Mouse (Mus musculus) embryonic facial prominence, embryonic 11.5 days (tissue): ENCODE data around the gene Lrrc25. TPM values are rescaled to one million over a fixed set of nuclear protein-coding genes. Genes with fewer than 3 reads are reported as not detected.

ENCODE experiments used
- polyA plus RNA-seq: library from polyadenylated mRNA; unstranded; fragments of >200 nt; fragmentation: Nextera tagmentation; extraction: Ambion mirVana; gene quantifications from 2 replicates; pipeline ENCODE4 v1.2.1, GENCODE M21; 2014

The Lrrc25 gene
- polyA plus RNA-seq, 1 experiment from 2014 or later = 0.98 TPM

Other genes with a start within 250 kb of the Lrrc25 start
- gene Comp, start 242.6 kb upstream of the Lrrc25 start, polyA plus RNA-seq = 0.17 TPM in 1 of 2 replicates, not detected in the other
- 10.2 and 11.8 TPM in 2 replicates for gene Crtc1, start 176.6 kb upstream of the Lrrc25 start, polyA plus RNA-seq
- 15.4 and 17.9 TPM in 2 replicates for gene Klhl26, start 139.2 kb upstream of the Lrrc25 start, polyA plus RNA-seq
- gene Tmem59l, start 128.8 kb upstream of the Lrrc25 start, polyA plus RNA-seq = 25.4 and 25.7 TPM in 2 replicates
- gene Crlf1, start 123.0 kb upstream of the Lrrc25 start, polyA plus RNA-seq = 63.8 and 64.7 TPM in 2 replicates
- 126 and 140 TPM in 2 replicates for gene Rex1bd, start 109.4 kb upstream of the Lrrc25 start, polyA plus RNA-seq
- gene Uba52, start 105.4 kb upstream of the Lrrc25 start, polyA plus RNA-seq = 783 and 884 TPM in 2 replicates
- 175 and 196 TPM in 2 replicates for gene Fkbp8, start 88.4 kb upstream of the Lrrc25 start, polyA plus RNA-seq
- 47.4 and 49.9 TPM in 2 replicates for gene Kxd1, start 88.2 kb upstream of the Lrrc25 start, polyA plus RNA-seq
- 15.3 and 16.1 TPM in 2 replicates for gene Ell, start 76.7 kb upstream of the Lrrc25 start, polyA plus RNA-seq
- gene Isyna1, start 21.8 kb upstream of the Lrrc25 start, polyA plus RNA-seq = 79.0 and 87.9 TPM in 2 replicates
- 108 and 123 TPM in 2 replicates for gene Ssbp4, start 7.3 kb upstream of the Lrrc25 start, polyA plus RNA-seq
- gene Gdf15, start 16.3 kb downstream of the Lrrc25 start, polyA plus RNA-seq = 0.20 TPM in 1 of 2 replicates, not detected in the other
- gene Pgpep1, start 44.2 kb downstream of the Lrrc25 start, polyA plus RNA-seq = 59.8 and 71.3 TPM in 2 replicates
- gene Lsm4, start 57.1 kb downstream of the Lrrc25 start, polyA plus RNA-seq = 323 and 334 TPM in 2 replicates
- 94.2 and 104 TPM in 2 replicates for gene Jund, start 82.8 kb downstream of the Lrrc25 start, polyA plus RNA-seq
- gene Iqcn, start 87.3 kb downstream of the Lrrc25 start, polyA plus RNA-seq = not detected in 2 replicates
- not detected in 2 replicates for gene Gm3336, start 102.4 kb downstream of the Lrrc25 start, polyA plus RNA-seq
- gene Pde4c, start 107.6 kb downstream of the Lrrc25 start, polyA plus RNA-seq = 0.06 and 0.20 TPM in 2 replicates
- gene Rab3a, start 138.5 kb downstream of the Lrrc25 start, polyA plus RNA-seq = 24.8 and 31.6 TPM in 2 replicates
- 25.8 and 33.5 TPM in 2 replicates for gene Mpv17l2, start 144.8 kb downstream of the Lrrc25 start, polyA plus RNA-seq
- gene Pik3r2, start 160.6 kb downstream of the Lrrc25 start, polyA plus RNA-seq = 30.1 and 33.4 TPM in 2 replicates
- 8.3 and 9.7 TPM in 2 replicates for gene Mast3, start 188.9 kb downstream of the Lrrc25 start, polyA plus RNA-seq
- 0.10 TPM in 1 of 2 replicates, not detected in the other for gene Il12rb1, start 192.3 kb downstream of the Lrrc25 start, polyA plus RNA-seq
- 5.1 and 5.3 TPM in 2 replicates for gene Arrdc2, start 223.6 kb downstream of the Lrrc25 start, polyA plus RNA-seq
- 2.9 and 4.0 TPM in 2 replicates for gene Kcnn1, start 247.1 kb downstream of the Lrrc25 start, polyA plus RNA-seq